Mouse (Mus musculus): ENCODE measurements around the gene Erc2. TPM values are rescaled to one million over a fixed set of nuclear protein-coding genes. Genes with fewer than 3 reads are reported as not detected.
A peak's percentile ranks its signal among the peaks of the same experiment; 100 is the strongest.

The Erc2 gene
- polyA plus RNA-seq, 1 experiment from 2014 or later: 4.3 TPM

DNA sequence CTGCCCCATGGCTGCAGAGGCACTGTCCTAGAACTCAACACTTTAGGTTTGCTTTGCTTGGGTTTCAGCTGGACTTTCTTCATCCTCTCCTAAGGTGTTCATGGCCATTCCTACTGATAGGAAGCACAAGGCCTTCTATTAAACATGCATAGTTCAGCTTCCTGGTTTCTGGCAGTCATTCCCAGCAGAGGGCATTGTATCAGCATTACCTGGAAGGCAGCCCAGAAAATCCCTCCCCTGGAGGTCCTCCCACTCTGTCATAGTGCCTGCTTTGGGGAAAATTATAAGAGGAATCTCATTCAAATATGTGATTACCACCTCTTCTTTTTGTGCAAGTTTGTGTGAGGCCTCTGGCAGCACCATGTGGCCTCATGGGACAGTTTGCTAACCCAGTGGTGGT lies 199.6 kb downstream of the Erc2 start:
- Histone ChIP-seq H3K4me2 (ENCODE audit: low read depth, low read length) (no peak overlapping the region), H3K36me3 (ENCODE audit: control insufficient read depth, insufficient read depth, low read length) (no peaks in the 10 kb centered on the region), H3K27ac (replicated peaks; ENCODE audit: low read depth, low read length) (no peak overlapping the region), H3K4me1 (ENCODE audit: control insufficient read depth, insufficient read depth, low read length) (0 out of 2 replicates have a peak, but pooled peaks cover 7% of the 10 kb centered on the region), H3K9me3 (ENCODE audit: control insufficient read depth, low read length) (no peaks in the 10 kb centered on the region), H3K9ac (ENCODE audit: low read depth, low read length) (no peak overlapping the region), H3K4me3 (ENCODE audit: low read depth, low read length) (no peak overlapping the region), H3K27me3 (replicated peaks; ENCODE audit: control insufficient read depth, insufficient read depth, low read length) (no peaks in the 10 kb centered on the region)
- DNase-seq (ENCODE audit: low spot score) (peak; percentile 53), ATAC-seq (ENCODE audit: low read depth) (no peak)

DNA sequence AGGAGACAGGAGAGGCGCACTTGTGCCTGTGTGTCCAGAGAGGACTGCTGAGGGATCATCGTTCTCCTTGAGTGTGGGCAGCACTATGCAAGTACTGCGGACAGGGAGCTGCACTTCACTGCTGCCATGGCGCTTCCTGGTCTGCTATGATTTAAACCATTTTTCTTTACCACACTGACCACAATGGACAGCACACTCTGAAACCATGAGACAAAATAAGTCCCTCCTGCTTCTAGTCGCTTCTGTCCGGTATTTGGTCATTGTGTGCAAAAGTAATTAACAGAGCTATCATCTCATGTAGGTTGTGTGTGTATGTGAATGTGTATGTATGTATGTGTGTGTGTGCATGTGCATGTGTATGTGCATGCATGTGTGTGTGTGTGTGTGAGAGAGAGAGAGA lies 200.3 kb downstream of the Erc2 start:
- WGBS: 86% methylated on average over 6 of the region's 6 CpGs
- Histone ChIP-seq H3K9ac (ENCODE audit: low read depth, low read length) (no peak overlapping the region), H3K4me1 (ENCODE audit: control insufficient read depth, insufficient read depth, low read length) (0 out of 2 replicates have a peak, but pooled peaks cover 7% of the 10 kb centered on the region), H3K4me2 (ENCODE audit: low read depth, low read length) (no peak overlapping the region), H3K27me3 (replicated peaks; ENCODE audit: control insufficient read depth, insufficient read depth, low read length) (no peaks in the 10 kb centered on the region), H3K4me3 (ENCODE audit: low read depth, low read length) (no peak overlapping the region), H3K36me3 (ENCODE audit: control insufficient read depth, insufficient read depth, low read length) (no peaks in the 10 kb centered on the region), H3K27ac (replicated peaks; ENCODE audit: low read depth, low read length) (no peak overlapping the region), H3K9me3 (ENCODE audit: control insufficient read depth, low read length) (no peaks in the 10 kb centered on the region)
- ATAC-seq (ENCODE audit: low read depth) (no peak), DNase-seq (ENCODE audit: low spot score) (no peak)

- 44% methylated on average over 3 of the region's 3 CpGs for WGBS
- H3K27ac ChIP-seq (replicated peaks; ENCODE audit: low read depth, low read length): no peak overlapping the region
Measured at GRCm38 (mm10) chr14:27823048-27823447, 200.8 kb downstream of the Erc2 start.

GRCm38 (mm10) chr14:27823897-27824296 lies 201.7 kb downstream of the Erc2 start:
- no peak for ATAC-seq (ENCODE audit: low read depth)
- Histone ChIP-seq H3K4me3 (ENCODE audit: low read depth, low read length) (no peak overlapping the region), H3K9me3 (ENCODE audit: control insufficient read depth, low read length) (no peaks in the 10 kb centered on the region), H3K36me3 (ENCODE audit: control insufficient read depth, insufficient read depth, low read length) (no peaks in the 10 kb centered on the region), H3K4me1 (ENCODE audit: control insufficient read depth, insufficient read depth, low read length) (0 out of 2 replicates have a peak, but pooled peaks cover 7% of the 10 kb centered on the region), H3K27ac (replicated peaks; ENCODE audit: low read depth, low read length) (no peak overlapping the region), H3K9ac (ENCODE audit: low read depth, low read length) (no peak overlapping the region), H3K27me3 (replicated peaks; ENCODE audit: control insufficient read depth, insufficient read depth, low read length) (no peaks in the 10 kb centered on the region), H3K4me2 (ENCODE audit: low read depth, low read length) (no peak overlapping the region)
- WGBS: 47% methylated on average over 6 of the region's 6 CpGs
- DNase-seq (ENCODE audit: low spot score): peak; percentile 46

More at GRCm38 (mm10) chr14:27823048-27823447, 200.8 kb downstream of the Erc2 start:
- ATAC-seq (ENCODE audit: low read depth): no peak
- no peaks in the 10 kb centered on the region for H3K9me3 ChIP-seq (ENCODE audit: control insufficient read depth, low read length)
- no peaks in the 10 kb centered on the region for H3K36me3 ChIP-seq (ENCODE audit: control insufficient read depth, insufficient read depth, low read length)
- H3K4me3 ChIP-seq (ENCODE audit: low read depth, low read length): no peak overlapping the region
- 0 out of 2 replicates have a peak, but pooled peaks cover 7% of the 10 kb centered on the region for H3K4me1 ChIP-seq (ENCODE audit: control insufficient read depth, insufficient read depth, low read length)
- no peaks in the 10 kb centered on the region for H3K27me3 ChIP-seq (replicated peaks; ENCODE audit: control insufficient read depth, insufficient read depth, low read length)
- H3K9ac ChIP-seq (ENCODE audit: low read depth, low read length): no peak overlapping the region
- DNase-seq (ENCODE audit: low spot score): peak; percentile 61
- H3K4me2 ChIP-seq (ENCODE audit: low read depth, low read length): no peak overlapping the region

DNA sequence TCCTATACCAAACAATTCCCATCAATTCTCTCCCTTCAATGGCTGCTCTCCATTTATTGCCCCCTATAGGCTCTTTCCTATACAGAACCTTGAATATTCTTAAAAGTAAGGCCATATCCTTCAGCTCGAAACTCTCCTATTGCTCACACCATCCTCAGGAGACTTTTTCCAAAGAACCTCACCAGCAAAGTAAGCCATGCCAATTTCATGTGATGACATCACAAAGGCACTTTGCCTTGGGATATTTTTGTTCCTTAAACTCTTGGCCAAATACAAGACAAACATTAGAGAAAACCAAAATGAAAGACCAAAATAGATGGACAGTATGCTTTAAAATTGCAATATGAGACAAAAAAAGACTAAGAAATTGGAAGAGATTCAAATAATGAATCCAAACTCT lies 204.6 kb downstream of the Erc2 start:
- no peaks in the 10 kb centered on the region; the same call in 1 of the 2 replicates for H3K27me3 ChIP-seq (replicated peaks; ENCODE audit: control insufficient read depth, insufficient read depth, low read length)
- no peak overlapping the region for H3K27ac ChIP-seq (replicated peaks; ENCODE audit: low read depth, low read length)
- DNase-seq (ENCODE audit: low spot score): no peak
- no peak for ATAC-seq (ENCODE audit: low read depth)
- no peak overlapping the region for H3K9ac ChIP-seq (ENCODE audit: low read depth, low read length)
- H3K36me3 ChIP-seq (ENCODE audit: control insufficient read depth, insufficient read depth, low read length): no peaks in the 10 kb centered on the region
- H3K4me3 ChIP-seq (ENCODE audit: low read depth, low read length): no peak overlapping the region
- H3K4me2 ChIP-seq (ENCODE audit: low read depth, low read length): no peak overlapping the region
- 0 out of 2 replicates have a peak, but pooled peaks cover 4% of the 10 kb centered on the region for H3K4me1 ChIP-seq (ENCODE audit: control insufficient read depth, insufficient read depth, low read length)
- no peaks in the 10 kb centered on the region for H3K9me3 ChIP-seq (ENCODE audit: control insufficient read depth, low read length)
- 69% methylated on average over 1 of the region's 1 CpGs for WGBS

GRCm38 (mm10) chr14:27828089-27828488 lies 205.9 kb downstream of the Erc2 start:
- Histone ChIP-seq H3K27me3 (replicated peaks; ENCODE audit: control insufficient read depth, insufficient read depth, low read length) (no peaks in the 10 kb centered on the region; the same call in 1 of the 2 replicates), H3K4me1 (ENCODE audit: control insufficient read depth, insufficient read depth, low read length) (0 out of 2 replicates have a peak, but pooled peaks cover 3% of the 10 kb centered on the region), H3K9me3 (ENCODE audit: control insufficient read depth, low read length) (no peaks in the 10 kb centered on the region), H3K4me2 (ENCODE audit: low read depth, low read length) (no peak overlapping the region), H3K36me3 (ENCODE audit: control insufficient read depth, insufficient read depth, low read length) (no peaks in the 10 kb centered on the region), H3K4me3 (ENCODE audit: low read depth, low read length) (no peak overlapping the region), H3K9ac (ENCODE audit: low read depth, low read length) (no peak overlapping the region), H3K27ac (replicated peaks; ENCODE audit: low read depth, low read length) (no peak overlapping the region)
- DNase-seq (ENCODE audit: low spot score) (no peak), ATAC-seq (ENCODE audit: low read depth) (no peak)
- 49% methylated on average over 2 of the region's 2 CpGs for WGBS

DNA sequence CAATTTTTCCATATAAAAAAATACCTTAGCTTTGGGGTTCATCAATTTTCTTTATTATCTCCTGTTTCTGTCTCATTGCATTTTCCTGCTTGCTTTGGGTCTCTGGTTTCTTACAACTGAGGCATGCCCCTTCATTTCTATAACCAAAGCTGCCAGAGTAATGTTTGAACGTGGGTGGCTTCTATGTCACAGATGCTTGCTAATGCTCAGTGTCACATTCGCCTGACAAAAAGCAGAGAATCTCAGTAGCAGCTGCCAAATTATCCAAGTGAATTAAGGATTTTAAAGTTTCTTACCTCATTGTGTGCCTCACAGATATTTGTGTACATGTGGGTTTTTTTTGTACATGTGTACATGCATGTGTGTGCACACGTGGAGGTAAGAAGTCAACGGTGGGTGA lies 210.0 kb downstream of the Erc2 start:
- Histone ChIP-seq H3K4me3 (ENCODE audit: low read depth, low read length) (no peak overlapping the region), H3K4me1 (ENCODE audit: control insufficient read depth, insufficient read depth, low read length) (peaks cover 4% of the 10 kb centered on the region; the same call in 1 of the 2 replicates), H3K36me3 (ENCODE audit: control insufficient read depth, insufficient read depth, low read length) (no peaks in the 10 kb centered on the region), H3K9ac (ENCODE audit: low read depth, low read length) (no peak overlapping the region), H3K27me3 (replicated peaks; ENCODE audit: control insufficient read depth, insufficient read depth, low read length) (no peaks in the 10 kb centered on the region; the same call in 1 of the 2 replicates), H3K27ac (replicated peaks; ENCODE audit: low read depth, low read length) (no peak overlapping the region), H3K4me2 (ENCODE audit: low read depth, low read length) (no peak overlapping the region), H3K9me3 (ENCODE audit: control insufficient read depth, low read length) (no peaks in the 10 kb centered on the region)
- DNase-seq (ENCODE audit: low spot score) (no peak), ATAC-seq (ENCODE audit: low read depth) (no peak)
- 83% methylated on average over 4 of the region's 4 CpGs for WGBS

GRCm38 (mm10) chr14:27835351-27835750 lies 213.1 kb downstream of the Erc2 start:
- ATAC-seq (ENCODE audit: low read depth): no peak
- no peak for DNase-seq (ENCODE audit: low spot score)
- 64% methylated on average over 1 of the region's 1 CpGs for WGBS
- H3K27me3 ChIP-seq (replicated peaks; ENCODE audit: control insufficient read depth, insufficient read depth, low read length): no peaks in the 10 kb centered on the region; the same call in 1 of the 2 replicates
- peaks cover 4% of the 10 kb centered on the region; the same call in 1 of the 2 replicates for H3K4me1 ChIP-seq (ENCODE audit: control insufficient read depth, insufficient read depth, low read length)
- no peak overlapping the region for H3K9ac ChIP-seq (ENCODE audit: low read depth, low read length)
- no peaks in the 10 kb centered on the region for H3K9me3 ChIP-seq (ENCODE audit: control insufficient read depth, low read length)
- no peak overlapping the region for H3K4me2 ChIP-seq (ENCODE audit: low read depth, low read length)
- H3K27ac ChIP-seq (replicated peaks; ENCODE audit: low read depth, low read length): no peak overlapping the region
- no peaks in the 10 kb centered on the region for H3K36me3 ChIP-seq (ENCODE audit: control insufficient read depth, insufficient read depth, low read length)
- H3K4me3 ChIP-seq (ENCODE audit: low read depth, low read length): no peak overlapping the region

DNA sequence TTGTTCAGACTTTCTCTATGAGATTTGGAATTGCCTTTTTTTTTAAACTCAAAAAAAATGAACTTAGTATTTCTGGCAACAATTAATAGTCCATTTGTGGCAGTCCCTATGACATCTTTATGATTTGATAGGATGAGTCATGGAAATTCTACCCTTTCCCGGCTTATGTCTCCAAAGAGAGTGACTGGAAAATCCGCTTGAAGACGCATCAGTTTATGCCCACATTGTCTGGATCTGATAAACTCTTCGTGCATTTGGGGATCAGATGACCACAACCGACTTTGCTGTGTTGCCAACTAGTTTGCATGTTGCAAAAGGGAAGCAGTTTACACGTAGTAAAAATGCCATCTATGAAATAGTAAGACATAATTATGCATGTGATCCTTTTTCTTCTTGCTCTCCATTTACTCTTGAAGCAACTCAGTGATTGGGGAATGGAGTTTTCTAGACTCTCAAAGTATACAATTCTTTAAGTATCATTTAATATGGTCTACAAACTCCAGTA lies 215.4 kb downstream of the Erc2 start:
- ATAC-seq (ENCODE audit: low read depth) (no peak), DNase-seq (ENCODE audit: low spot score) (peak; percentile 29)
- H3K27me3 ChIP-seq (replicated peaks; ENCODE audit: control insufficient read depth, insufficient read depth, low read length): no peaks in the 10 kb centered on the region
- H3K9me3 ChIP-seq (ENCODE audit: control insufficient read depth, low read length): no peaks in the 10 kb centered on the region
- no peak overlapping the region for H3K27ac ChIP-seq (replicated peaks; ENCODE audit: low read depth, low read length)
- peaks cover 4% of the 10 kb centered on the region; the same call in 1 of the 2 replicates for H3K4me1 ChIP-seq (ENCODE audit: control insufficient read depth, insufficient read depth, low read length)
- no peak overlapping the region for H3K9ac ChIP-seq (ENCODE audit: low read depth, low read length)
- H3K4me3 ChIP-seq (ENCODE audit: low read depth, low read length): no peak overlapping the region
- no peak overlapping the region for H3K4me2 ChIP-seq (ENCODE audit: low read depth, low read length)
- H3K36me3 ChIP-seq (ENCODE audit: control insufficient read depth, insufficient read depth, low read length): no peaks in the 10 kb centered on the region
- WGBS: 46% methylated on average over 6 of the region's 6 CpGs

Data from embryonic facial prominence, embryonic 14.5 days (tissue).